Mouse (Mus musculus) cerebellum, adult 18-20 months (tissue): ENCODE data around the gene Taar4.

Experiments used
- DNase-seq, 2 experiments: peaks; one replicate each; pipeline ENCODE4 v3.0.0; 2021

The Taar4 gene

GRCm38 (mm10) chr10:24008143-24008542 lies 47.8 kb downstream of the Taar4 start:
- no peak for DNase-seq
